Mouse (Mus musculus) heart, adult 2 months (tissue): ENCODE results near the gene Borcs6.

Experiments used
- CTCF ChIP-seq: fragments of 200-600 bp; IDR thresholded peaks from 2 replicates; pipeline ENCODE4 v1.8.1; 2022; ENCODE audit warnings: antibody characterized with exemption, mild to moderate bottlenecking, moderate library complexity
- EP300 ChIP-seq: fragments of 200-500 bp; IDR thresholded peaks from 2 replicates; pipeline ENCODE4 v1.6.1; 2011; ENCODE audit warnings: low read depth, low read length, control low read depth; ENCODE audit not compliant: insufficient read depth
- POLR2A ChIP-seq: fragments of 200-500 bp; IDR thresholded peaks from 2 replicates; pipeline ENCODE4 v1.6.1; 2011; ENCODE audit warnings: mild to moderate bottlenecking, low read depth, low read length, control low read depth; ENCODE audit not compliant: insufficient read depth

GRCm38 (mm10) chr11:69065394-69065925 is 5.9 kb downstream of the Borcs6 start:
- TF ChIP-seq CTCF (no peak), EP300 (no peak), POLR2A (no peak)
